Mouse (Mus musculus): ENCODE measurements around the gene Npb.

DNA sequence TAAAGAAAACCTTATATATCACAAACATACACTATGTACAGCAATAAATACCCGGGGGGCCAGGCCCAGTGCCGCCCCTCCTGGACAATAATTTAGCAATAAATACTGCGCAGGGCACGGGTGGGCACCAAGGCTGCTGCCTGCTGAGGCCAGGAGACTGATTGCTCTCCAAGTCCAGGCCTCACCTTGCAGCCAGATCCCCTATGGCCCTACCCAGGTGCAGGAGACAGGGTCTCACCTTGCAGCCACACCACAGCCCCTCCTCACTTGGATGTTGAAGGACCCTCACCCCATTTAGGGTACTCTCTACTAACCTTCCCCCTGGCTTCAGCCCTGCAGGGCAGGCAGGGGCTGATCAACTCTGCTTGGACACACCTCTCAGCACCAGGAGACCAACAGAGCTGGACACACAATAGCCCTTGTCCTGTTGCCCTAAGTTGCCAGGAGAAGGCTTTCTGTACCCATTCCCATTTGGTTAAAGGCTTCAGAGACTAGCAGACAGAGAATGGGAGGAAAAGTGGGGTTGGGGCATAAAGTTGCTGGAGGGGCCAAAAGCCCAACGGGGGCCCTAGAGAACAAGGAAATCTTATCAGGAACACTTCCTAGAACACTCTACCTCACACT is 17.0 kb downstream of the Npb start, which contains the start of gene Sirt7:
- TF ChIP-seq CTCF (IDR thresholded peaks at IDR 0.05; ENCODE audit: low read depth, low read length), result no peak
- TF ChIP-seq TAL1 (conservative IDR thresholded peaks at IDR 0.05; ENCODE audit: low read depth, low read length), result no peak
- TF ChIP-seq POLR2AphosphoS5 (IDR thresholded peaks at IDR 0.05; ENCODE audit: insufficient replicate concordance, low read depth, low read length), result no peak
